Mouse (Mus musculus) liver, postnatal 0 days (tissue): Measurements from ENCODE around the gene Astn2.

Source experiments
- CTCF ChIP-seq: sonication (generic); IDR thresholded peaks from 2 replicates; pipeline ENCODE4 v1.5.1; 2016; ENCODE audit warnings: antibody characterized with exemption, low read depth
- EP300 ChIP-seq: IDR thresholded peaks from 2 replicates; pipeline ENCODE4 v1.6.1; 2016; ENCODE audit warnings: antibody characterized with exemption, low read depth, mild to moderate bottlenecking

DNA sequence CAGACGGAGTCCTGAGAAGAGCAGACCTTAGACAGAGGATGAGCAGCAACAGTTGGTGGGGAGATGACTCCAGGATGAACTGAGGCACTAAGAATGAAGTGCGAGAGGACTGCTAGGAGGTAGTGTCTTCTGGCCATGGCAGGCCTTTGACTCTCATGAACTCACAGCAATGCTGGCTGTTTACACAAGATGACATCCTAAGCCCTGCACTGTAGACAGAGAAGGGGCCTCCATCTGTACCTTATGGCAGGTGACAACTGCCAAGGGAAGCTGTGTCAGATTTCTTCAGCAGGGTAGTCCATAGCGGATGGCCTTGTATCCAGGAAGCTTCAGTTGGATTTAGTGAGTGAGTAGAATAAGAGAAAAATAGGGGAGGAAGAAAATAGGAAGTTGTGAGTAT, 572.5 kb downstream of the Astn2 start:
- TF ChIP-seq CTCF (no peak), EP300 (no peak)
